Mouse (Mus musculus): ENCODE data around the gene Xbp1. TPM values are rescaled to one million over a fixed set of nuclear protein-coding genes. Genes with fewer than 3 reads are reported as not detected.
A peak's percentile ranks its signal among the peaks of the same experiment; 100 is the strongest.
"Not testable (repeated sequence)": the region's sequence is repeated elsewhere in the genome, so short reads cannot be mapped to it uniquely, and the experiment has no call there.

Gene Xbp1
- 109 and 122 TPM in 2 replicates for polyA plus RNA-seq (2015; fragmentation: Nextera tagmentation; extraction: Ambion mirVana)

DNA sequence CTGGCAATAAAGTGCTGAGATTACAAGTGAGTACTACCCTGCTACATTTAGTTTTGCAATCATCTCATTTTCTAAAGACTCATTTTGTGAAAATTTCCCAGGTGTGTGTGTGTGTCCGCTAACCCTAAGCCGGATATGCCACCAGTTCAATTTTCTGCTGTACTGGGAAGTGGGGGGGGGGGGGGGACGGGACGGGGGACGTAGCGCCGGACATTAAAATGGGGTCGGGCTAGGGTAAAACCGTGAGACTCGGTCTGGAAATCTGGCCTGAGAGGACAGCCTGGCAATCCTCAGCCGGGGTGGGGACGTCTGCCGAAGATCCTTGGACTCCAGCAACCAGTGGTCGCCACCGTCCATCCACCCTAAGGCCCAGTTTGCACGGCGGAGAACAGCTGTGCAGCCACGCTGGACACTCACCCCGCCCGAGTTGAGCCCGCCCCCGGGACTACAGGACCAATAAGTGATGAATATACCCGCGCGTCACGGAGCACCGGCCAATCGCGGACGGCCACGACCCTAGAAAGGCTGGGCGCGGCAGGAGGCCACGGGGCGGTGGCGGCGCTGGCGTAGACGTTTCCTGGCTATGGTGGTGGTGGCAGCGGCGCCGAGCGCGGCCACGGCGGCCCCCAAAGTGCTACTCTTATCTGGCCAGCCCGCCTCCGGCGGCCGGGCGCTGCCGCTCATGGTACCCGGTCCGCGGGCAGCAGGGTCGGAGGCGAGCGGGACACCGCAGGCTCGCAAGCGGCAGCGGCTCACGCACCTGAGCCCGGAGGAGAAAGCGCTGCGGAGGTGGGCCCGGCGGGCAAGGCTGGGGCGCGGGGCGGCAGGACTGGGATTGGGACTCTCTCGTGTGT lies at the start of gene Xbp1:
Gene Xbp1 (plus strand): TSS at position 248 of the 854 bp plus-strand sequence.
- Histone ChIP-seq H3K4me1 (replicated peaks) (peaks cover 29% of the 10 kb centered on the region), H3K4me3 (peak within 1 kb of the TSS; percentile 95), H3K36me3 (peaks cover 30% of the 10 kb centered on the region), H3K9ac (peak within 1 kb of the TSS; percentile 96), H3K4me2 (peak within 1 kb of the TSS; percentile 71), H3K27ac (peak within 1 kb of the TSS; percentile 95), H3K9me3 (no peaks in the 10 kb centered on the region), H3K27me3 (no peaks in the 10 kb centered on the region)
- WGBS = under 1% methylated on average over 70 of the region's 72 CpGs
- peak; percentile 98 for ATAC-seq (ENCODE audit: low FRiP score)

DNA sequence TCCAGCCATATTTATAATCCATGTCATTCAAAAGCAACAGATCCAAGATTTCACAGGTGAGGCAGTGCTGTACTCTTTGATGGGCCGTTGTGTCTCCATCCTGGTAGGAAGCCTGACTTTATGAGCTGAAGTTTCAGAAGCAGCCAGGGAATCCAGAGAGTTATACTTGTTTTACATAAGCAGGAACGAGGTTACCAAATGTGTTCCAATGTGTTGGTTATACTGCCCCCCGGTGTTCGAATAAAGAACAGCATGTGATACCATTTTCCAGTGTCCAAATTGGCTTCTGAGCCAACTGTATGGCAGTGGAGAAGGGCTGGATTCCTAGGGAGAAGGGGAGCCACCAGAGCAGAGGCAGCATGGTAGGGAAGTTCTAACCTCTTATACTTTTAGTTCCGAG lies 46.3 kb upstream of the Xbp1 start:
- ATAC-seq (ENCODE audit: low FRiP score) = no peak

DNA sequence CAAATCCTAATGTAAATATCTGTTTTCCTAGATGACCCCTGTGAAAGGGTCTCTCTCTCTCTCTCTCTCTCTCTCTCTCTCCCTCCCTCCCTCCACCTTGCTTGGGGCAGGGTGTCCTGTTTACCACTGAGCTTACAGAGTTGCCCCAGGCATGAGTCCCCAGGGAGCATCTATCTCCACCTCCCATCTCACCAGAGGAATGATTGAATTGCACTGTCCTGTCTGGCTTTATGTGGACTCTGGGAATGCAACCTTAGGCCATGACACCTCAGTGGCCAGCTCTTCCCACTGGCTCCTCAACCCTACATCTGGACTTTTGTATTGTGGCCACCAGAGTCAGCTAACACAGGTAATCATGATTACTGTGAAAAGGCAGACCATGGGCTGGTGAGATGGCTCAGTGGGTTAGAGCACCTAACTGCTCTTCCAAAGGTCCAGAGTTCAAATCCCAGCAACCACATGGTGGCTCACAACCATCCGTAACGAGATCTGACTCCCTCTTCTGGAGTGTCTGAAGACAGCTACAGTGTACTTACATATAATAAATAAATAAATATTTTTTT lies 44.8 kb upstream of the Xbp1 start:
- not testable (repeated sequence) for H3K9ac ChIP-seq; H3K4me1 ChIP-seq (replicated peaks); H3K4me2 ChIP-seq; H3K9me3 ChIP-seq; H3K4me3 ChIP-seq; ATAC-seq (ENCODE audit: low FRiP score); H3K36me3 ChIP-seq; H3K27ac ChIP-seq; H3K27me3 ChIP-seq
- 91% methylated on average over 2 of the region's 2 CpGs for WGBS

More for the DNA sequence above, 46.3 kb upstream of the Xbp1 start:
- 19% methylated on average over 5 of the region's 5 CpGs for WGBS
- Histone ChIP-seq H3K4me2 (no peak overlapping the region), H3K9ac (no peak overlapping the region), H3K9me3 (no peaks in the 10 kb centered on the region), H3K27ac (no peak overlapping the region), H3K4me1 (replicated peaks) (no peaks in the 10 kb centered on the region), H3K4me3 (no peak overlapping the region), H3K27me3 (no peaks in the 10 kb centered on the region), H3K36me3 (no peaks in the 10 kb centered on the region)

GRCm38 (mm10) chr11:5476806-5477205 lies 43.7 kb upstream of the Xbp1 start:
- H3K27me3 ChIP-seq = no peaks in the 10 kb centered on the region
- H3K9me3 ChIP-seq = no peaks in the 10 kb centered on the region
- no peak overlapping the region for H3K4me3 ChIP-seq
- WGBS = 95% methylated on average over 4 of the region's 4 CpGs
- H3K4me2 ChIP-seq = no peak overlapping the region
- H3K27ac ChIP-seq = no peak overlapping the region
- H3K36me3 ChIP-seq = no peaks in the 10 kb centered on the region
- no peak overlapping the region for H3K9ac ChIP-seq
- H3K4me1 ChIP-seq (replicated peaks) = no peaks in the 10 kb centered on the region
- ATAC-seq (ENCODE audit: low FRiP score) = no peak

- Histone ChIP-seq H3K36me3 (no peaks in the 10 kb centered on the region), H3K4me3 (no peak overlapping the region), H3K27me3 (no peaks in the 10 kb centered on the region), H3K27ac (no peak overlapping the region), H3K4me2 (no peak overlapping the region), H3K9me3 (no peaks in the 10 kb centered on the region), H3K4me1 (replicated peaks) (no peaks in the 10 kb centered on the region), H3K9ac (no peak overlapping the region)
- ATAC-seq (ENCODE audit: low FRiP score) = no peak
- WGBS = 84% methylated on average over 7 of the region's 7 CpGs
Observed at GRCm38 (mm10) chr11:5478193-5478592, 42.3 kb upstream of the Xbp1 start.

DNA sequence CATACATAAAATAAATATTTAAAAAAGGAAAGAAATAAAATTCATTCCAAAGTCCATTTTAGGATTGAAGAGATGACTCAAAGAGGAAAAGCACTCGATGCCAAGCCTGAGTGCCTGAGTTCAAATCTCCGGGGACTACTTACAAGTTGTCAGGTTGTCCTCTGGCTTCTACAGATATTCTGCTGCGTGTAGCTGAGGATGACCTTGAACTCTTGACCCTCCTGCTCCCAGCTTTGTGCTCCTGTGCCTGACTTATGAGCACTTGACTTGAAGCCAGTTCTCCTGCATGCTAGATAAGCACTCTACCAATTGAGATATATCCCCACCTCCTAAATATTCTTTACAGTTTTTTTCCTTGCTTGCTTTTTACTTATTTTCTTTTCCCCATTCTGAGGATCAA lies 41.6 kb upstream of the Xbp1 start:
- H3K4me3 ChIP-seq = no peak overlapping the region
- H3K27me3 ChIP-seq = no peaks in the 10 kb centered on the region
- H3K9me3 ChIP-seq = no peaks in the 10 kb centered on the region
- no peak overlapping the region for H3K27ac ChIP-seq
- H3K4me1 ChIP-seq (replicated peaks) = no peaks in the 10 kb centered on the region
- no peaks in the 10 kb centered on the region for H3K36me3 ChIP-seq
- ATAC-seq (ENCODE audit: low FRiP score) = no peak
- 94% methylated on average over 3 of the region's 3 CpGs for WGBS
- H3K9ac ChIP-seq = no peak overlapping the region
- H3K4me2 ChIP-seq = no peak overlapping the region

DNA sequence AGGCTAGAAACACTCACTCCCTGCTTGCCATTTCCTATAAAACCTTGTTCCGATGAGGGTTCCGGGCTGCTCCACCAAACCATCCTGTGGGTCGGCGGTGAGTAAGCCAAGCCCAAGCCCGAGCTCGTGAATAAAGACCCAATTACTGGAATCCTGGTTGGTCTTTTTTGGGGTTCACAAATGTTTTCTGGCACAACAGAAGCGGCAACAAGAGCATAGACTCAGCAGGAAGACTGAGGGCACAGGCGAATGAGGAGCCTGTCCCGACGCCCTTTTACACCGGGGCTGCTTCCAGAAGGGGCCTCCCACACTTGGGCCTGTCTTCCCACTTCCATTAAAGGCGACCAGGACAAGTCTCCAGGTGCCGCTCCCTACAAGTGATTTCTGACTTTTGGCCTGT lies 37.9 kb upstream of the Xbp1 start:
- no peaks in the 10 kb centered on the region for H3K36me3 ChIP-seq
- 91% methylated on average over 13 of the region's 13 CpGs for WGBS
- no peak overlapping the region for H3K9ac ChIP-seq
- H3K4me1 ChIP-seq (replicated peaks) = peaks cover 3% of the 10 kb centered on the region; the same call in 1 of the 2 replicates
- H3K4me2 ChIP-seq = no peak overlapping the region
- no peak overlapping the region for H3K27ac ChIP-seq
- no peaks in the 10 kb centered on the region for H3K9me3 ChIP-seq
- no peaks in the 10 kb centered on the region for H3K27me3 ChIP-seq
- no peak overlapping the region for H3K4me3 ChIP-seq
- ATAC-seq (ENCODE audit: low FRiP score) = no peak

- H3K27me3 ChIP-seq = no peaks in the 10 kb centered on the region
- peak overlapping the region; percentile 61 for H3K4me2 ChIP-seq
- H3K27ac ChIP-seq = no peak overlapping the region
- H3K36me3 ChIP-seq = no peaks in the 10 kb centered on the region
- H3K9me3 ChIP-seq = no peaks in the 10 kb centered on the region
- WGBS = 17% methylated on average over 15 of the region's 15 CpGs
- H3K4me1 ChIP-seq (replicated peaks) = peaks cover 3% of the 10 kb centered on the region; the same call in 1 of the 2 replicates
- ATAC-seq (ENCODE audit: low FRiP score) = peak; percentile 73
- peak overlapping the region; percentile 68 for H3K9ac ChIP-seq
- H3K4me3 ChIP-seq = peak overlapping the region; percentile 39
Observed at GRCm38 (mm10) chr11:5485193-5486011, 35.1 kb upstream of the Xbp1 start.

- not testable (repeated sequence) for ATAC-seq (ENCODE audit: low FRiP score); H3K36me3 ChIP-seq; H3K4me3 ChIP-seq; H3K9me3 ChIP-seq; H3K27ac ChIP-seq; H3K4me1 ChIP-seq (replicated peaks); H3K9ac ChIP-seq; H3K4me2 ChIP-seq; H3K27me3 ChIP-seq
- WGBS = 92% methylated on average over 10 of the region's 10 CpGs
Observed at GRCm38 (mm10) chr11:5489433-5489832, 31.0 kb upstream of the Xbp1 start.

DNA sequence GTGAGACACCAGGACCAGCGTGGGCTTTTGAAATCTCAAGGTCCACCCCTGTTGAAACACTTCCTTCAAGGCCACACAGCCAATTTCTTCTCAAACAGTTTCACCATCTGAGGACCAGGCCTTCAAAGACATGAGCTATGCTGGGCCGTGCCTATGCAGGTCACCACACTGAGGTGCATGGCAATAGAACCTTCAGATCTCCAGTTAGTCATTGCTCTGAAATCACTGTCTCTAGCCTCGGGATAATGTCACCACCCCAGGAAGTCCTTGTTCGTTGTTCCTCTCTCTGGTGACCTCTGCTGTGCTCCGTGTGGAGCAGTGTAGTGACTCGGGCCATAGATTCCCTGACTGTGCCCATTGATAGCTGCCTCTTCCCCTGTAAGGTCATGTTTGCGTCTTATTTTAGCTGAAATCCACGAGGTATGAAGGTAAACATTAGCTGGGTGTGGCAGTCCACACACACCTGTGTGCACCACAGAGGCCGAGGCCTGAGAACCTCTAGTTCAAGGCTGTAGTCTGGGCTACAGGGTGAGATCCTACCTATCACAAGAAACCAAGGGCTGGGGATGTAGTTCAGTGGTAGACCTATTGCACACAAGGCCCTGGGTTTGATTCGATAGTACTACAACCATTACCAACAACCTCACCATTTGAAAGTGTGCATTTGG lies 29.3 kb upstream of the Xbp1 start:
- Histone ChIP-seq H3K27me3 (no peaks in the 10 kb centered on the region), H3K9ac (no peak overlapping the region), H3K4me3 (no peak overlapping the region), H3K4me2 (no peak overlapping the region), H3K4me1 (replicated peaks) (no peaks in the 10 kb centered on the region), H3K36me3 (no peaks in the 10 kb centered on the region), H3K27ac (no peak overlapping the region), H3K9me3 (no peaks in the 10 kb centered on the region)
- no peak for ATAC-seq (ENCODE audit: low FRiP score)
- WGBS = 83% methylated on average over 10 of the region's 10 CpGs

GRCm38 (mm10) chr11:5491912-5492311 lies 28.5 kb upstream of the Xbp1 start:
- Histone ChIP-seq H3K4me3 (no peak overlapping the region), H3K27ac (no peak overlapping the region), H3K36me3 (no peaks in the 10 kb centered on the region), H3K9me3 (no peaks in the 10 kb centered on the region), H3K4me2 (no peak overlapping the region), H3K27me3 (no peaks in the 10 kb centered on the region), H3K4me1 (replicated peaks) (no peaks in the 10 kb centered on the region), H3K9ac (no peak overlapping the region; the same call in 1 of the 2 replicates)
- WGBS = 81% methylated on average over 7 of the region's 7 CpGs
- no peak for ATAC-seq (ENCODE audit: low FRiP score)

GRCm38 (mm10) chr11:5493869-5494268 lies 26.6 kb upstream of the Xbp1 start:
- no peaks in the 10 kb centered on the region for H3K4me1 ChIP-seq (replicated peaks)
- no peaks in the 10 kb centered on the region for H3K27me3 ChIP-seq
- H3K4me3 ChIP-seq = no peak overlapping the region
- H3K4me2 ChIP-seq = no peak overlapping the region
- no peak for ATAC-seq (ENCODE audit: low FRiP score)
- no peaks in the 10 kb centered on the region for H3K9me3 ChIP-seq
- no peak overlapping the region for H3K9ac ChIP-seq
- WGBS = 56% methylated on average over 2 of the region's 2 CpGs
- H3K36me3 ChIP-seq = no peaks in the 10 kb centered on the region
- H3K27ac ChIP-seq = no peak overlapping the region
